Mouse (Mus musculus): Measurements from ENCODE around the gene AC124108.1. TPM values are rescaled to one million over a fixed set of nuclear protein-coding genes. Genes with fewer than 3 reads are reported as not detected.
A peak's percentile ranks its signal among the peaks of the same experiment; 100 is the strongest.

The AC124108.1 gene
- total and polyA plus RNA-seq, 2 experiments from 2014 or later = 0.54 to 3.9 TPM

GRCm38 (mm10) chr1:132254467-132254866, 63.2 kb downstream of the AC124108.1 start:
- DNase-seq (ENCODE audit: low spot score) = no peak
- Histone ChIP-seq H3K4me2 (ENCODE audit: low read depth, low read length, poor library complexity, severe bottlenecking) (no peak overlapping the region), H3K36me3 (ENCODE audit: insufficient read depth, low read length) (no peaks in the 10 kb centered on the region), H3K4me3 (ENCODE audit: low read depth, low read length) (no peak overlapping the region), H3K27me3 (ENCODE audit: insufficient read depth, low read length) (no peaks in the 10 kb centered on the region), H3K27ac (ENCODE audit: low read depth, low read length) (no peak overlapping the region), H3K9ac (replicated peaks; ENCODE audit: low read length, poor library complexity, severe bottlenecking) (no peak overlapping the region), H3K4me1 (ENCODE audit: insufficient read depth, low read length) (no peaks in the 10 kb centered on the region), H3K9me3 (ENCODE audit: low read length) (no peaks in the 10 kb centered on the region)
- no peak for ATAC-seq (ENCODE audit: low FRiP score)
- TF ChIP-seq CTCF (IDR thresholded peaks at IDR 0.05) = 0 out of 2 replicates have a peak, but pooled peaks have one; percentile 9
- 87% methylated on average over 6 of the region's 6 CpGs for WGBS

MicroRNAs within 50 kb of the gene (microRNA counts, 519-probe panel; counts per million panel counts)
- microRNA mmu-miR-135b = 4,607 counts per million, percentile 87 among the panel's probes with 10 or more counts

Small RNAs within 50 kb of the gene (microRNA-seq; reads per million reads assigned to microRNA genes)
- gene Mir135b (ENCODE audit: borderline number of aligned reads) = 14,679 reads per million, percentile 97 among the genes with 10 or more reads in this experiment

Other genes with a start within 250 kb of the AC124108.1 start
- 0.80 and 1.3 TPM in 2 replicates for gene Slc45a3, start 228.5 kb upstream of the AC124108.1 start, total RNA-seq (2014; rRNA removed)
- 0.38 and 0.63 TPM in 2 replicates for gene Slc45a3, start 228.5 kb upstream of the AC124108.1 start, polyA plus RNA-seq (2015; fragmentation: Nextera tagmentation; extraction: Ambion mirVana)
- 17.6 and 23.4 TPM in 2 replicates for gene Elk4, start 183.8 kb upstream of the AC124108.1 start, total RNA-seq (2014; rRNA removed)
- 6.0 and 8.1 TPM in 2 replicates for gene Elk4, start 183.8 kb upstream of the AC124108.1 start, polyA plus RNA-seq (2015; fragmentation: Nextera tagmentation; extraction: Ambion mirVana)
- gene Mfsd4a, start 123.4 kb upstream of the AC124108.1 start, total RNA-seq (2014; rRNA removed) = 4.6 and 9.2 TPM in 2 replicates
- 9.0 and 9.9 TPM in 2 replicates for gene Mfsd4a, start 123.4 kb upstream of the AC124108.1 start, polyA plus RNA-seq (2015; fragmentation: Nextera tagmentation; extraction: Ambion mirVana)
- gene Cdk18, start 51.8 kb upstream of the AC124108.1 start, total RNA-seq (2014; rRNA removed) = 3.5 and 7.2 TPM in 2 replicates
- gene Cdk18, start 51.8 kb upstream of the AC124108.1 start, polyA plus RNA-seq (2015; fragmentation: Nextera tagmentation; extraction: Ambion mirVana) = 2.4 and 3.1 TPM in 2 replicates
- 9.3 and 12.6 TPM in 2 replicates for gene Lemd1, start within 50 bp of the AC124108.1 start, total RNA-seq (2014; rRNA removed)
- gene Lemd1, start within 50 bp of the AC124108.1 start, polyA plus RNA-seq (2015; fragmentation: Nextera tagmentation; extraction: Ambion mirVana) = 11.3 and 12.6 TPM in 2 replicates
- not detected in 2 replicates for gene Gm10188, start 38.3 kb downstream of the AC124108.1 start, total RNA-seq (2014; rRNA removed)
- 0.22 TPM in 1 of 2 replicates, not detected in the other for gene Gm10188, start 38.3 kb downstream of the AC124108.1 start, polyA plus RNA-seq (2015; fragmentation: Nextera tagmentation; extraction: Ambion mirVana)
- gene Klhdc8a, start 107.2 kb downstream of the AC124108.1 start, total RNA-seq (2014; rRNA removed) = 29.5 and 31.1 TPM in 2 replicates
- gene Klhdc8a, start 107.2 kb downstream of the AC124108.1 start, polyA plus RNA-seq (2015; fragmentation: Nextera tagmentation; extraction: Ambion mirVana) = 12.4 and 14.8 TPM in 2 replicates
- 7.0 and 7.1 TPM in 2 replicates for gene Nuak2, start 124.7 kb downstream of the AC124108.1 start, total RNA-seq (2014; rRNA removed)
- 9.9 TPM in 2 replicates for gene Nuak2, start 124.7 kb downstream of the AC124108.1 start, polyA plus RNA-seq (2015; fragmentation: Nextera tagmentation; extraction: Ambion mirVana)
- gene Tmcc2, start 199.8 kb downstream of the AC124108.1 start, total RNA-seq (2014; rRNA removed) = 115 and 152 TPM in 2 replicates
- gene Tmcc2, start 199.8 kb downstream of the AC124108.1 start, polyA plus RNA-seq (2015; fragmentation: Nextera tagmentation; extraction: Ambion mirVana) = 35.4 and 36.3 TPM in 2 replicates
- 14.6 and 21.2 TPM in 2 replicates for gene Dstyk, start 226.1 kb downstream of the AC124108.1 start, total RNA-seq (2014; rRNA removed)
- 5.4 and 5.6 TPM in 2 replicates for gene Dstyk, start 226.1 kb downstream of the AC124108.1 start, polyA plus RNA-seq (2015; fragmentation: Nextera tagmentation; extraction: Ambion mirVana)

All from midbrain, postnatal 0 days (tissue).